21 mouse cellular contexts compared by ENCODE assay signal in genomic region chr7:126085154-126085553, GRCm38 (mm10). TPM values are rescaled to one million over a fixed set of nuclear protein-coding genes. Genes with fewer than 3 reads are reported as not detected.
A peak's percentile ranks its signal among the peaks of the same experiment; 100 is the strongest.
DNase-seq lines count a peak whose midpoint lies in the region; ATAC-seq lines count a peak whose summit lies in the region.
"Had no signal": no experiment of that assay in that cellular context is flagged by ENCODE, and none has a peak within 500 bp of the region (broad histone marks: within the 10 kb centered on the region; RNA-seq: fewer than 3 reads in every experiment).

No protein-coding gene starts in this region.

- no peak overlapping the region for H3K9ac ChIP-seq in forebrain, embryonic 11.5 days (ENCODE audit: low read length)
- no peak overlapping the region for H3K9ac ChIP-seq in forebrain, embryonic 14.5 days (ENCODE audit: low read length)
- H3K9ac ChIP-seq: embryonic facial prominence, embryonic 12.5 days; forebrain, embryonic 12.5 days; forebrain, embryonic 15.5 days; forebrain, postnatal 0 days had no signal

- no peak overlapping the region for H3K27ac ChIP-seq in forebrain, embryonic 11.5 days (ENCODE audit: low read depth, low read length)
- H3K27ac ChIP-seq in forebrain, embryonic 14.5 days (ENCODE audit: low read depth, low read length): no peak overlapping the region
- H3K27ac ChIP-seq: embryonic facial prominence, embryonic 10.5 days; embryonic facial prominence, embryonic 12.5 days; forebrain, embryonic 12.5 days; forebrain, embryonic 15.5 days had no signal

- intact Hi-C loops in left cerebral cortex, postnatal 14 days (cut with DNase I): loop anchor here (10.0 kb wide), 1 partner anchor 200 kb away; no protein-coding TSS in a partner anchor

- no peak overlapping the region for H3K4me2 ChIP-seq in forebrain, embryonic 11.5 days (ENCODE audit: low read depth, low read length, severe bottlenecking)
- no peak overlapping the region for H3K4me2 ChIP-seq in forebrain, embryonic 14.5 days (ENCODE audit: low read length)
- H3K4me2 ChIP-seq: embryonic facial prominence, embryonic 12.5 days; forebrain, embryonic 12.5 days; forebrain, embryonic 15.5 days had no signal

- no peak for ATAC-seq in forebrain, embryonic 11.5 days (replicated peaks; ENCODE audit: low FRiP score)
- ATAC-seq in forebrain, embryonic 14.5 days: no peak
- ATAC-seq: forebrain, embryonic 15.5 days; forebrain, postnatal 0 days had no signal

- 92% methylated on average over 9 of the region's 9 CpGs for WGBS in forebrain, embryonic 11.5 days
- 91% methylated on average over 9 of the region's 9 CpGs for WGBS in forebrain, embryonic 14.5 days

- H3K27me3 ChIP-seq in forebrain, embryonic 11.5 days (ENCODE audit: control insufficient read depth, insufficient read depth, low read length): peaks cover 50% of the 10 kb centered on the region
- H3K27me3 ChIP-seq in forebrain, embryonic 14.5 days (replicated peaks; ENCODE audit: control insufficient read depth, insufficient read depth, low read length): peaks cover 48% of the 10 kb centered on the region

- peaks cover 15% of the 10 kb centered on the region; the same call in 1 of the 2 replicates for H3K4me1 ChIP-seq in forebrain, embryonic 11.5 days (replicated peaks; ENCODE audit: control insufficient read depth, insufficient read depth, low read length)
- H3K4me1 ChIP-seq in forebrain, embryonic 14.5 days (ENCODE audit: control insufficient read depth, insufficient read depth, low read length): peaks cover 13% of the 10 kb centered on the region; the same call in 1 of the 2 replicates

- no peak overlapping the region for H3K4me3 ChIP-seq in forebrain, embryonic 11.5 days (ENCODE audit: low read depth, low read length)
- no peak overlapping the region for H3K4me3 ChIP-seq in forebrain, embryonic 14.5 days (ENCODE audit: low read depth, low read length)
- H3K4me3 ChIP-seq: embryonic facial prominence, embryonic 10.5 days; embryonic facial prominence, embryonic 12.5 days; forebrain, embryonic 12.5 days; forebrain, embryonic 15.5 days had no signal

- peak; percentile 79 for DNase-seq in adrenal gland, adult 2 months
- DNase-seq in adrenal gland, postnatal 10 days: no peak
- peak; percentile 51 for DNase-seq in forebrain, embryonic 11.5 days (ENCODE audit: low spot score)
- no peak for DNase-seq in forebrain, embryonic 14.5 days (ENCODE audit: low spot score)
- DNase-seq in adrenal gland, postnatal 14 days: peak; percentile 56
- peak; percentile 40 for DNase-seq in adrenal gland, postnatal 25 days
- DNase-seq in layer of hippocampus, postnatal 14 days (ENCODE audit: low spot score in 2 of 2): no peak
- DNase-seq in left cerebral cortex, postnatal 14 days (ENCODE audit: low spot score in 2 of 2): no peak
- DNase-seq: cerebellum, adult 11-12 months; cerebellum, adult 2 months; cerebellum, adult 9-10 months; cerebellum, postnatal 10 days; cerebellum, postnatal 25 days; forebrain, postnatal 0 days had no signal

- H3K9me3 ChIP-seq in forebrain, embryonic 11.5 days (ENCODE audit: control insufficient read depth, low read length): no peaks in the 10 kb centered on the region
- H3K9me3 ChIP-seq in forebrain, embryonic 14.5 days (replicated peaks; ENCODE audit: control insufficient read depth, low read length): no peaks in the 10 kb centered on the region
- H3K9me3 ChIP-seq: embryonic facial prominence, embryonic 10.5 days; embryonic facial prominence, embryonic 12.5 days; forebrain, embryonic 12.5 days; forebrain, embryonic 15.5 days had no signal

- H3K36me3 ChIP-seq in forebrain, embryonic 11.5 days (ENCODE audit: control insufficient read depth, insufficient read depth, low read length): no peaks in the 10 kb centered on the region
- no peaks in the 10 kb centered on the region for H3K36me3 ChIP-seq in forebrain, embryonic 14.5 days (ENCODE audit: control insufficient read depth, insufficient read depth, low read length)
- H3K36me3 ChIP-seq: embryonic facial prominence, embryonic 10.5 days; embryonic facial prominence, embryonic 12.5 days; forebrain, embryonic 12.5 days; forebrain, embryonic 15.5 days had no signal

RNA-seq across cellular contexts. Expression of gene Gsg1l, which starts 2.9 kb away (rescaled TPM):
- 100 to 1,000 TPM in 1 of 2 experiments, 10 to 100 TPM in 1; 68.8 to 110 TPM for total RNA-seq in adrenal gland, adult 2 months (2021)
- polyA plus RNA-seq in adrenal gland, adult 2 months (2012; rRNA removed): 158 and 175 TPM in 2 replicates
- total RNA-seq in adrenal gland, postnatal 10 days (2021): 1 to 10 TPM; 7.2 to 8.7 TPM
- polyA plus RNA-seq in forebrain, embryonic 11.5 days (2014; fragmentation: Nextera tagmentation; extraction: Ambion mirVana): 0.63 and 0.72 TPM in 2 replicates
- polyA plus RNA-seq in forebrain, embryonic 14.5 days (2014; fragmentation: Nextera tagmentation; extraction: Ambion mirVana): 5.0 TPM in 2 replicates
- 12.1 and 16.9 TPM in 2 replicates for total RNA-seq in adrenal gland, postnatal 14 days (2021)
- total RNA-seq in adrenal gland, postnatal 25 days (2021): 52.1 and 77.9 TPM in 2 replicates
- 10 to 100 TPM in 1 of 2 experiments, 1 to 10 TPM in 1; 9.3 to 14.0 TPM for total RNA-seq in layer of hippocampus, postnatal 14 days (2021)
- 10 to 100 TPM; 51.7 to 54.5 TPM for total RNA-seq in left cerebral cortex, postnatal 14 days (2021)
- total RNA-seq: ES-E14, MEL had no signal
- polyA plus RNA-seq: C2C12 had no signal

Comparison
In these comparisons a context has a peak if more than half of its experiments do, and no peak if none do; other contexts are left out.
1. DNase-seq: peak in adrenal gland, adult 2 months (single experiment), forebrain, embryonic 11.5 days (single experiment), adrenal gland, postnatal 14 days (single experiment) and adrenal gland, postnatal 25 days (single experiment); none in adrenal gland, postnatal 10 days (single experiment), forebrain, embryonic 14.5 days (single experiment), layer of hippocampus, postnatal 14 days (0 of 2) and left cerebral cortex, postnatal 14 days (0 of 2).